Mouse (Mus musculus): ENCODE data around the gene Gm9821. TPM values are rescaled to one million over a fixed set of nuclear protein-coding genes. Genes with fewer than 3 reads are reported as not detected.

The Gm9821 gene
- total RNA-seq (2021): not detected

DNA sequence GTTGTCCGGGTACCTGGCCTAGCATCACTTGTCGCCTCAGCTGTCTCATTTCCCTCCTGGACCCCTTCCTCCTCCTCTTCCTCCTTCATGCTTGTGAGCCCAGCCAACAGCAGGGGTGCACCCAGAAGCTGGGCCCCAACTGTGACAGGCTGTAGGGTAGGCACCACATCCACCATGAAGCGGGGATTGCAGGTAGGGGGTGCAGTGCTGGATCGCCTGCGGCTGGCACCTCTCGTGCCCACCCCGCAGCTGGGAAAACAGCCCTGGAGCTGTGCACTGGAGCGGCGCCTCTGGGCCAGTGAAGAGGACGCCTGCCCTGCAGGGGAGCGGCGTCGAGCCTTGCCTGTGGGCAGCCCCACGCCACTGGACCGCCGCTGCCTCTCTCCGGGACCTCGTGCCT lies at the start of gene Gm9821:
Gm9821 (plus strand) TSS at position 221 of the 400 bp plus-strand sequence.
- no peak for DNase-seq

DNA sequence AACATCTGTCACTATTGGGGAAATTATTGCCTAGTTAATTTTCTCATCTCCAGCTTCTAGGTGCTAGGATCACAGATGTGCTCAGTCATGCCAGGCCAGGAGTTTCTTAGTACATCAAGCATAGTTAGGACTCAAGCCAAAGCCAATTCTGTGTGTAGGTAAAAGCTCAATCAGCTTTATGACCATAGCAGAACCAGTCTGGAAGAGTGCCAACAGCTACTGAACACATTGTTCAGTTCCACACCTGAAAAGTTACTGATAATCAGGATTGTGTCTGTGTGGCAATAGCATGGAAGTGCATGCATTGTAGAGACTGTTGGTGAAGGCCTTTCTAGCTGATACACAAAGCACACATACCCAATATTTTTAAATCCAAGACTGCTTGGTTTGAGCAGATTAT lies 47.5 kb upstream of the Gm9821 start:
- no peak for DNase-seq

DNA sequence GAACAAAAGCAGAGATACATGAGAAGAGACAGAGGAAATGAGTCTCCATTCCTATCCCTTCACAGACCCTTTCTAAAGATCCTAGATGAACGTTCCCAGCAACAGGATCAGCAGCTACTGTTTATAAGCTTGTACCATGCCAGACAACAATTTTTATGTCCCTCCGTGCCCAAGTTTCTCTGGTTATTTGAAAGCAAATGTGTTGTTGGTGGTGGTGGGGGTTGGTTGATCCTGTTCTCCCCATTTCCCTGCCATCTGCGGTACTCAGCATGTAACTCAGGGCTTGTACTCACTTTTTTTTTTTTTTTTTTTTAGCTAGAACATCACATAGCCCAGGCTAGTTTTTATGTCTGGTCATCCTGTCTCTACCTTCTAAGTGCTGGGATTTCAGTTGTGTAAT lies 46.4 kb upstream of the Gm9821 start:
- no peak for DNase-seq

DNA sequence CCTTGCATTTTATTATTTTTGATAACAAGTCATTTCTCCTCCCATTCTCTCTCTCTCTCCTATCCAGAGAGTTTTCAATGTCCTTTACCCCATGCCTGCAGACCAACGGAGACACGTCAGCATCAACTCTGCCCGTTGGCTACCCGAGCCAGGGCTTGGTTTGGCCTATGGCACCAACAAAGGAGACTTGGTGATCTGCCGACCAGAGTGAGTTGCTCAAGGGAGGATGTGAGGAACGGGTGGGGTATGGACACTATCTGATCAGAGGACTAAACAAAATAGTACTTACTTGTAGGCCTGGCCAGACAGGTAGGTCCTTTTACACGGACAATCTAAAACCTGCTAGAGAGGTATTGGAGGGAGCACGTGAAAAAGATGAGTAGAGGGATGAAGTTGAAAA lies 45.1 kb upstream of the Gm9821 start:
- DNase-seq: no peak

DNA sequence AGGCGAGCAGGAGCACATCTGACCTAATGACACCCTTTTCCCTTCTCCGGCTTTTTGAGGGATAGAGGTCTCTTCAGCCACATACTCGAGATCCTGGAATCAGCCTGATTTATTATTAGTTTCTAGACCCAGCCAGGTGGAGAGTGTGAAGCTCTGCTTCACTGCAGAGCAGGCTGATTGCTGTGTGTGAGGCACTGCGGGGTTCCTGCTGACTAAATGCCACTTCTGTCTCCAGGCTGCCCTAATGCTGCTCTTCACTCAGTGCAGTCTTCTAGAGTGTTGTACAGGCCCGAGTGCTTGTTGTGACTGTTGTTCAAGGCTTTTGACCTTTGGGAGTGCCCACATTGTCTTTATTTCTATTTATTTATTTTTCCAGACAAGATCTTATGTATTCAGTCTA lies 43.2 kb upstream of the Gm9821 start:
- no peak for DNase-seq

DNA sequence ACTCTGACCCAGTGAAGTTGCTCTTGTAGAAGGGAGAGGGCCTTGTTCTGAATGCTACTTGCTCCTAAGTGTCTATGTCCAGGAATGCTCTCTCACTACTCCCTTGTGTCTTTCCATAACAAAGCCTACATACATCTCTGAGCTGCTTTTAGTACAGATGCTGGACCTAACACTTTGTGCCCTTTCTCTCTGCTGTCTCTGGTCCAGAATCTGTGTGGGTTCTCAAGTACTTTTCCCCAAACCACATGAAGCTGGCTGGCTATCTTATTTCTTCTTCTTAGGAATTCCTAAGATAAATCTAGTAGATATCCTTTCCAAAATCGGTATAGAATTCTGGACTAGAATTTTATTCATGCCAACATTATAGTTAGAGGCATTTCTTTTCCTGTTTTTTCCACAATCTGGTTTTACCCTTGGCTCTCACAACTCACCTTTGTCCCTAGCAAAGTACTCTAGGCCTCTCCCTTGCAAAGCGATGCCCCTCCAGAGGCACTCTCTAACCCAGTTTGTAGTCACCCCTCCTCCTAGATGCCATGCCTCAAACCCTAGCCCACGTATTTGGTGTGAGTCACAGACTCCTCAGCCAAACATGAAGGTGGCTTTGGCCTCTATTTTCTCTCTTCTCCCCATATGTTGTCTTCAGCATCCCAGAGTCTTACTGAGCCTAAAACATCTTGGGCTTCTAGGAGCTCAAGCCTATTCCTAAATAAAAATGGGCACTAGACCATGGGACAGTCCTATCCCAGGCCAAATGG lies 42.2 kb upstream of the Gm9821 start:
- no peak for DNase-seq

DNA sequence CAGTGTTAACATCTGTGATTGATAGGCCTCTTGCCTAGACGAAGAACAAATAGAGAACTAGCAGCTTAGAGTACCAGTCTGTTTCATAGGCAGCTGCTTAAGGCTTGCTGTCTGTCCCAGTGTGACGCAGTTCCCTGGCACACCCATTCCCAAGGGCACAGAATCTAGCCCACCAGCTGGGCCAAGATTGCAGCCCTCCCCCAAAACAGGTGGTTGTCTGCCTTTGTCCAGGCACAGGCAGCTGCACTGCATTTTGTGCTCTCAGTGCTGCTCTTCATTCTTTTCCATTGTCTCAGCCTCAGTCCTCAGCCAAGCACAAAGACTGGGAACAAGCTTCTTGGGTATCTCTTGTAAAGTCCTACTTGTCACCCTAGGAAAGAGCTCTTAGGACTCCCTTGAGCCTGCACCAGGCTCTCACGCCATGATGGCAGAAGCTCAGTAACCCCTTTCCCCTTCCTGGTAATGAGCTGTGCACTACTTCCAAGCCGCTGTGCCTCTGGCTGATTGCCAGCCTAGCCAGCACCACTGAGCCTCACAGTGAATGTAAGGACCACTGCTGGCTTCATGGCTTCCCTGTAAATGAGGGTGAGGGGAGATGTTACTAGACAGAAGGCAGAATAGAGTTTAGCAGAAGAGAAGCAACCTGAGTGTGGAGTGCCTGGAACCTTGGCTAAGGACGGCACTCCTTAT lies 40.7 kb upstream of the Gm9821 start:
- peak; percentile 33 to 38 for DNase-seq

DNA sequence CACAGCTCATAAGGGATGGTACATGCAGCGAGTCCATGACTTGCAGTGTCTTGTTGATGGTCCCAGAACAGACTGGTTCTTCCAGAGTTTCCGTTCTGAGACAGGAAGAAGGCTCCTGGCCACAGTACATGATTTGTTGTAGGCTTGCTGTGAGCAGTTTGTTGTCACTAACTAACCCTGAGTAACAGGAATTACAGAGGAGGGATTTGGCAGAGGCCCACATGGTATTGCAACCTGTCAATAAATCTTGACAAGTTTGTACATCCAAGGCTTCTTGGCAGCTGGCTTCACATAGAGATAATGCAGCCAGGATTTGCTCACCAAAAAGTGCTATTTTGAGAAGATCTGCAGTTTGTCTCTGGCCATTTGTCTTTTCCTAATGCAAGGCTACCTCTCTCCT lies 39.4 kb upstream of the Gm9821 start:
- no peak for DNase-seq

DNA sequence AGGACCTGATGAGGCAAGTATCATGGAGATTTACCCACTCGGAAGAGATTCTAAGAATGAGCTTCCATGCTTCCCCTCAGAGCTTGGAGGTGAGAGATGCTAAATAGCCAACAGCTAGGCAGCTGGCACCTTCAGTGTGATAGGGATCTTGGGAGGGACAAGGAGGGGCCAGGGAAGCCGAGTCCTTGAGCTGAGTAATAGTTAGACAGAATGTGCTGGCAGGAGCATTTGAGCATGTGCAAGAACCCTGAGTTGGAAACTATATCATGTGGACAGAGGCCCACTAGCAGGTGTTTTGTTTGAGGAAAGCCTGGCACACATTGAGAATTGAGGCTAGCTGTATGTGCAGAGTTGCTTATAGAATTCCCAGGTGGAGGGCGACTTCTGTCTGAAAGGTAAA lies 32.9 kb upstream of the Gm9821 start:
- DNase-seq: no peak

DNA sequence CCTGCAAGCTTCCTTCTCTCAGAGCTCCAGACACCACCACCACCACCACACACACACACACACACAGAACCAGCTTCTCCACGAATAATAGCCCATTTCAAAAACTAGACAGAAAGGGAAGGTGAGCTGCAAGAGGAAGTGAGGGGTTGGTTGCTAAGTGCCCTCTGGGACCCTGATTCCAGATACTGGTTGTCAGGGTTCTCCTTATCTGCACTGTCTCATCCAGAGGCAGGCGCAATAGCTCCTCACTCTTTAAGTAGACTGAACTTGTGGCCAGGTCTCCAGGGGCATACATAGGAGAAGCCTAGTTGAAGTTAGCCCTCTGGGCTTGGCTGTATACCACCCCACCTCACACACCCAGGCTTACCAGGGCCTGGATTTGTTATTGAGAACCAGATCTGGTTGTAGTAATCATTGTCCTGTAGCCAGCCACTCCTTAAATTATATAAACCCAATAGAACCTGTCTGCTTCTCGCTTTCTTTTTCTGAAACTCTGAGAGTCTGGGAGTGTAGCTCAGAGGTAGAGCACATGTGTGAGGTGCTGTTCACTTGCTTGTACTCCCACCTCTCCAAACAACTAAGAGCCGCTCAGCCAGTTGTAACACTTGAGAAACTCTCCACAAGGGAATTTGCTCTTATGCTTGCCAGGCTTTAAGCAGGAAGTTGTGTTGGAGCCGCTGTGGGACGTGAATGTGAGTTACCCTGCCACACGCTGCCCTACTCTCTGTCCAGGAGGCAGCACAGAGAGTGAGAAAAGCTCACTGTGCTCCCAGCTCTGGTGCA lies 32.0 kb upstream of the Gm9821 start:
- DNase-seq: no peak

DNA sequence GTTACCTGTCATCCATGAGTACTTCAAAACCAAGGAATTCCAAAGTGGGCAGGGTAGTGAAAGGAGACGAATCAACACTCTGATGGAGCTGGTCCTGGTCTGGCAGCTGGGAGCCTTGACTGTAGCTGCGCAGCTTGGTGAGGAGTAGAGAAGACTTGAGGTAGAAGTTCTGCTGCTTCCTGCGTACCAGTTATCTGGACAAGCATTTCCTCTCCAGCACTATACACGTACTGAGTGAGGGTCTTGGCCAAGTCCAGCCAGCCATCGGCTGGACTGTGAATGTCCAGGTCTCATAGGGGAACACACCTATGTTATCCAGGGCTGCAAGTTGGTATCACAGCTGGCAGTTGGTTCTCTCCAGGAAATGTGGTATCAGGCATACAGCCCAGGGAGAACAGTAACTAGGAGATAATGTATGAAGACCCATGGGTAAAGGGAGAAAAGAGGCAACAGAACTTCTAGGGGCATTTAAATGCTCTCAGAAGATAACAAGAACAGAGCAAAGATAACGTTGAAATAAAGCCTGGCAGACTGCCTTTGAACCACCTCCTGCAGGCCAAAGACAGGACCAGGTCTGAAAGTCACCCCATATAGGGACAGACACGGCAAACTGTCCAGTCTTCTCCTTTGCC lies 29.0 kb upstream of the Gm9821 start:
- DNase-seq: no peak

DNA sequence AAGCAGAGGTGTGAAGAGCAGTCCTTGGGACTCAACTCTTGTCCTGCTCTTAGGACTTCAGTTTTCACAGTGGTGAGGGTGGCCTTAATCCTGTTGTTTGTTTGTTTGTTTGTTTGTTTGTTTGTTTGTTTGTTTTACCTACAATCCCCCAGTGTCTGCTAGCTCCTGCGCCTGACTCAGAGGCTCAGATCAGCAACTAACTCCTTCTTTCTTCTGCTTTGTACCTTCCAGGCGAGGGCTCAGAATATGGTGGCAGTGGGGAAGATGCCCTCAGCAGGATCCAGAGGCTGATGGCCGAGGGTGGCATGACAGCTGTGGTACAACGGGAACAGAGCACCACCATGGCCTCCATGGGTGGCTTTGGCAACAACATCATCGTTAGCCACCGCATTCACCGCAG lies 28.4 kb upstream of the Gm9821 start:
- DNase-seq: no peak

DNA sequence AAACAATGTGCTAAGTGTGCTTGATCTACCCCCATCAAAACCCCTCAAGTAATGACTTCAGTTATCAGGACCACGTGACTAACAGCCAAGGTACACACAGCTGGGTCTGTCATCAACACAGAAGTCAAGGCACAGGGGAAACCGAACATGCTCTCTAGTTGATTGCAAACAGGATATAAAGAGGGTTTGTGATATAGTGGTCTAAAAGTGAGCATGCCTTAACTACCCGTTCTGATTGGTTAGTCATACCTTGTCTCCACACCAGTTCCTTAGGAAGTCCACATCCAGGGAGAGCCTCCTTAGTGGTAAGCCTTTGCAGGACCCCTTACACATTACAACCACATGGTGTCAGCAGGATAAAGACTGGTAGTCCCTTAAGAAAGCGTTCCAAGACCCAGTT lies 25.4 kb upstream of the Gm9821 start:
- DNase-seq: no peak

DNA sequence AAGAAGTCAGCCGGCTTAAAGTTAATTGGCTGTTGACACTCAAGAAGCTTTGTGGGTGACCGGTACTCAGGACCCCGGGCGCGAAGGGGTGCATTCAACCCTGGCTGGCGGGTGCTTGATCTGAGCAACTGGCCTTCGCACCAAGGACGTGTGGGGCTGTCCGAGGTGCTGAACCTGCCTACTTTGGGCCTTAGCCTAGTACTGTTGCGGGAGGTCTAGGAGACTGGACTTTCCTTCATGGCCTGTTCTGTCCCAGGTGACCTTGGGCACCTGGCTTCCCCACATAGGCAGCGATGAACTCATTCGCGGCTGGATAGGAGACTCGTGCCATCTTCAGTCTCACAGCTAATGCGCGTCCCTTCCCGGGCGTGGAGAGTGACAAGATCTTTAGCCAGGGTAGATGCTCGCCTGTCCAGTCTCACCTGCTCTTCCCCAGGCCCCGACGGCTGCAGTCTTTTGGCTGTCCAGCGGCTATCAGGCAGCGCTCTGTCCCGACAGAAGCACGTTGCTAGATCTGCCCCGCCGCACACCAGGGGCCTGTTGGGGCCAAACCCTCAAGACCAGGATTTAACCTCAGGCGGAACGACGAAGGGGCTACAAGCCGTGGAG lies 24.2 kb upstream of the Gm9821 start:
- DNase-seq: peak in 1 of 2 experiments; percentile 30

DNA sequence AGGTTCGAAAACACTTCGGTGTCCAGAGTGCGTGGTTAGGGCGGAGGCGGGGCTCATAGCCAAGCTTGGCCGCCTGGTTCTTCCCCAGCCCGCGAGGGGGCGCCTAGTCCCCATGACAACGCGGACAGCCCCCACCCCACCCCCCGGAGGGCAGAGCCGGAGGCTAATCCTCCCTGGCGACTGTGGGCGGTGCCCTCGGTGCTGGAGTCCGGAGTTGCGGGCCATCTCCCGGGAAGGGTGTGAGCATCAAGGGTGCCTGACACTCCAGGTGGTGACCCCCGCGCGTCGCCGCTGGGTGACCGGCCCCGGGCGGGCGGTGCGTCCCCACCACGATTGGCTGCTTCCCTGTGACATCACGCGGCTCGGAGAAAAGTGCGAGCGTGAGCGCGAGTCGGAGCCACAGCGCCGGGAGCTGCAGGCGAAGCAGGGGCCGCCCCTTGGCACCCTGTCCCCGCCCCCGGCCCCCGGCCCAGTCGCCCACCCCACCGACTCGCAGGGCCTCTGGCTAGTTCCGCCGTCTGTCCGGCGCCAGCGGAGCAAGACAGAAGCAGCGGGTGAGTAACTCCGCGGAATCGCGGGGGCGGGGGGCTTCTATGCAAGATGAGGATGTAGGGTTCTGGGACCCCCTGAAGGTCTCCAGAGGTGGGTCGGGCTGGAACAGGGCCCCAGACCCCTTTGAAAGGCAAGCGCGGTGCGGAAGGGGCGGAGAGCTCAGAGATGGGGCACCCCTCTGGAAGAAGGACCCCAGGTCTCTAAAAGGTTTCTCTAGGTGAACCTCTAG lies 23.5 kb upstream of the Gm9821 start:
- peak; percentile 81 to 82 for DNase-seq

DNA sequence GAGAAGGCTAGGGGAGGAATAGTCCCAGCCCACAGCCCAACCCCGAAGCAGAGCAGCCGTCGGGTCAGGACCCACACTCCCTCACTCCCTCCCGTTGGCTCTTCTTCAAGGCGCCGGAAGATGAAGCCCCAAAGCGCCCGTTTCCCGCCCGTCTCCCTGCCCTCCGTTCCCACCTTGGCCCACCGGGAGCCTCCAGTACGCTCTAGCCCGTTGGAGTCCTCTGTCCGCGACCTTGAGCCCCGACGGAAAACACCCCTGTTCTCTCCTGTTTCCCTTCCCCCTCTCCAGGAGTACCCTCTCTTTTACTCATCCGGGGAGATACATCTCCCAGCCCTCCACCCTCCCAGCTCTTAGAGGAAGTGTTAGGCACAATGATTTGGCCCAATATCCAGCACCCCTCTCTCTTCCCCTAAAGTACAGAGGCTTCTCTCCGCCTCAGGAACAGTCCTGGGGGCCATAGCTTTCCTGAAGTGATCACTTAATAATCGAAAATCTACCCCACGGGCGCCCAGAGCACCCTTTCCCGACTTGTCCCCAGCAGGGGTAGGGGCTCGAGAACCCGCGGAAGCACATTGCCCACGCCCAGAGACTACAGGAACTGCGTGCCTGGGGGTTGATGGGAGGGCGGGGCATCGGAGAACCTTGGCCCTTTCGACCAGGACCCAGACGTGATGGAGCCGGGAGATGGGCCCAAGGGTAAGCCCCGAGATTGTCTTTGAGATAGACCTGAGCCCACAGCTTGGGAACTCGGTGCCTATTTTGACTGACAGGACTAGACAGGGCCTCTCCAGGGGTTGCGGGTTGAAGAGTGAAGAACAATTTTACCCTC lies 22.7 kb upstream of the Gm9821 start:
- peak in 1 of 2 experiments; percentile 35 for DNase-seq

DNA sequence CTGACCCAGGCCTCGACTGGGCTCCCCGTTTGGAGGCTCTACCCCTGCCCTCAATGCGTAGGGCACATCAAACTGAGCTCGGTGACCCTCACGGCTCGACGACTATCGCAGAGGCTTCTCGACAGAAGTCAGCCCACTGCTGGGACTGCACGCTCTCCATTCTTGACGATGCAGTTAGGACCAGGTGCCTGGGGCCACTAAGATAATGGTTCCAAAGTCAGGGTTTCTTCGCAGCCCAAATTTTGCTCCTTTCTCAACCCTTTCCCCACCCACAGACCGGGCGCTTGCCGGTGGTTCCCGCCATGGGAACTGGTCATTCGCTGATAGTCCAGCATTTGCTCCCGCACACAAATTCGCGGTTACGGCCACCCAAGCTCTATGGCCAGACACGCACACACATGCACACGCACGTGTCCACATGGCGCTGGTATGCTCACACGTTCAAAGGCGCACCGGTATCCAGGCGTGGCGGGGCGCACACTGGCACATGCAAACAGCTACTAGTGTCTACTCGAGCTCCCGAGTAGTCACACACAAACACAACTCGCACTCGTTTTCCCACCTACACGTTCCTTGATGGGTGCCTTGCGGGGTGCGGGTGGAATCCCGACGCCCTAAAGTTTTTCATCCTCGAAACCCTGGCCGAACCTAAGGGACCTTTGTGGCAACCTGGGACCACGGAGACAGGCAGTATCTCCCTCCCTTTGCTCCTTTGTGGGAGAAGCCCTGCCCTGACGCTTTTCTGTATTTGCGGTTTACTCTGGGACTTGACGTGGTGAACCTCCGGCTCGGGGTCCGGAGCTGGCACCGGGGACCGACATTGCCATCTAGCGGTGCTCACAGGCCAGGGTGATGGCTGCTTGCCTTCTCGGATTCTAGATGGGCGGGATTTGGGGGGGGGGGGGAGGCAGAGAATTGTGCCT lies 21.8 kb upstream of the Gm9821 start:
- peak; percentile 67 to 69 for DNase-seq

DNA sequence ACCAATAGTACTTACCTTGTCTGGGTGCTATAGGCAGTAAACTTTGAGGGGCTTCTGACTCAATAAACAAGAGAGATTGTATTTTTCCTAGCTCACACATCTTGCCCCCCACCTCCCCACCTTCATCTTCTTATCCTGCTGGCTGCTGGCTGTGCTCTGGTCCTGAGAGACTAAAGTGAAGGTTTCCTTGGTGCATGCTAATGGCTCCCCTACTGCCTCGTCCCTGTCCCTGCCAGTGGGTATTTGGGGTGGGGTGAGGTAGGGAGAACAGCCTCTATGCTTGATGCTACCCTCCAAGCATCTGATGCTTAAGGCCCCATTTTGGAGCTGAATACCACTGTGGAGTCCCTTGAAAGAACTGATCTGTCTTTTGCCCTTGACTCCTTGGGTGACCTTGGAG lies 20.8 kb upstream of the Gm9821 start:
- DNase-seq: no peak

DNA sequence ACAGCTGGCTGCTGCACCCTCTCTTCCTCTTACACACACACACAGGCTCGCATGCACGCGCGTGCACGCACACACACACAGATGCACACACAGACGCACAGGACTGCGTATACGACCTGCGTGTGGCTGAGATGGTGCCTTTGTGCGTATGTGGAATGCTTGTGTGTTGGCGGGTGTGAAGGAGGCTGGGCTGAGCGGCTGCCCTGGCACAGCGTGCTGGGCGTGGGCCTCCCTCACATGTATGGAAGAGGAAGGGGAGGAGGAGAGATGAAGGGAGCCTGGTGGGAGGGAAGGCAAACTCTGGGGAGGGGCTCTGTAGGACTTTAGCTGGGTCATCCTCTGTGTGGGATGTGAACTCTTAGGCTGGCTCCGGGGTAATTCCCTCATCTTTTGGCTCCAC lies 20.1 kb upstream of the Gm9821 start:
- peak in 1 of 2 experiments; percentile 48 for DNase-seq

DNA sequence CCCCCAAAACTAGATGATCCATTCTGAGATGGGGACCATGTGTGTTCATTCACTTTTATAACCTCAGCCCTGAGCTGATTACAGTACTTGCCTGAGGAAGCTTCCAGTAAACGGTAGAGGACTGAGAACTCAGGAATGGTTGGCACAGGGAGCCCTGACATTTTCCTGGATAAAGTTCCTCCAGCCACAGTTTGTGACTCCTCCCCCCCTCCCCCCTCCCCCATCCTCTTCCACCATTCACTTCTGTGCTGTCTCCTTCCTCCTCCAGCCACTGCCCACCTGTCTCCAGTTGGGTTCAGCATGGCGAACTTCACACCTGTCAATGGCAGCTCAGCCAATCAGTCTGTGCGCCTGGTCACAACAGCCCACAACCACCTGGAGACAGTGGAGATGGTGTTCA lies 18.6 kb upstream of the Gm9821 start, which contains the start of gene Chrm4:
Chrm4 (plus strand) TSS at position 301 of the 400 bp plus-strand sequence.
- no peak for DNase-seq

Data from layer of hippocampus, postnatal 36 days (tissue).